Mouse (Mus musculus) embryonic fibroblast, embryonic 13.5 days (primary cell): ENCODE data around the gene Rpf2.

Source experiments
- CTCF ChIP-seq: IDR thresholded peaks from 2 replicates; pipeline ENCODE4 v1.5.1; 2011; ENCODE audit warnings: mild to moderate bottlenecking, control low read depth, low read length, moderate library complexity, borderline replicate concordance; ENCODE audit not compliant: insufficient read depth
- POLR2A ChIP-seq: IDR thresholded peaks from 2 replicates; pipeline ENCODE4 v1.6.1; 2011; ENCODE audit warnings: low read depth, mild to moderate bottlenecking, control low read depth, low read length, moderate library complexity

GRCm38 (mm10) chr10:40237826-40238225, 9.0 kb downstream of the Rpf2 start:
- TF ChIP-seq CTCF: no peak
- no peak for TF ChIP-seq POLR2A
